Mouse (Mus musculus): ENCODE results near the gene Dph3.
"Not testable (repeated sequence)": the region's sequence is repeated elsewhere in the genome, so short reads cannot be mapped to it uniquely, and the experiment has no call there.

The Dph3 gene

DNA sequence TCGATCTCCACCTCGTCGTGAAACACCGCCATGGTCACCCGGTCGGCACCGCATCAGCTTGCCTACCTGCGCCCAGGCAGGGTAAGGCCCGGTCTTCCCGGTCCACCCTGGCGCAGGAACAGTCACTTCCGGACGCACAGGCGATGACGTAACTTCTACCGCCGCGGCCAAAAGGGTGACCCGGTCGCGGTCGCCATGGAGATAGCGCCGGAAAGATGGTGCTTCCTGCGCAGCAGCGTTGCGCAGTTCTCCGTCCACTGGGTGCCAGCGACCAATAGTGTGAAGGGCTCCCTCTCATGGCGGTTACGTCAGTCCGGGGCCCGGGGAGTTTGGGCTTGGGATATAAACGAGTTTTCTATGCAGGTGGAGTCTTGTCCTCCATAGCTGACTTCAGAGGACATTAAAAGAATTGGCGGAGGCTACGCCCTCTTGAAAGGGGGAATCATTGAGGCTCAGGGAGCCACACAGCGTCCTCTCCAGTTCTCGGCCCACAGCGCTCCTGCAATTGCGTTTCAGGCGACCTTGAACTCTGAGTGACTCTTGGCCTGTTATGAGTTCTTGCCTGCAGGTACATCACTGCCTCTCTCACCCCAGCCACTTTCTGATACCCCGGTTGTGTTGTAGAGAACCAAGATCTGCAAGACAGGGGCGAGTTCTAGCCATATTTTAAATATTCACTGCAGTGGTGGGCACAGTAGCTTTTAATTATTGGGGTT lies at the start of gene Dph3:
TSS of gene Dph3 (minus strand) at position 244 of the 716 bp plus-strand sequence.
- DNase-seq (ENCODE audit: low read depth, low spot score) = peak; percentile 96

- DNase-seq (ENCODE audit: low read depth, low spot score) = no peak
Measured at GRCm38 (mm10) chr14:32134293-32134692, 48.8 kb upstream of the Dph3 start.

DNA sequence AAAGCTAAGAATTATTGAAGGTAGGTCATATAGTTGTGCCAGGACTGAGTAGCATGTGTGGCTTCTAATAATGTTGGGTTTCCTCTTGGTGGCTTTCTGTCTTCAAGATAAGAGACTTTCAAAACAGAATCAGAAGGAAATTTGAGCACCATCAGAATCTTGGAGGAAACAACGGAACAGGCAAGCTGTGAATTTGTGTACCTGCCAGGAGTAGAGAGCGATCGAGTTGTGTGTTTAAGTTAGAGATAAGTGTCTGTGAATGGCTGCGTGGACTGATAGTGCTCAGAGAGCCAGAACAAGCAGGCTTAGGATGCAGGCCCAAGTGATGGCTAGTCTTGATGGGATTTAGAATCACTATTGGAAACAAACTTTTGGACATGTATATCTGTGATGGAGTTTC lies 46.3 kb upstream of the Dph3 start:
- no peak for DNase-seq (ENCODE audit: low read depth, low spot score)

DNA sequence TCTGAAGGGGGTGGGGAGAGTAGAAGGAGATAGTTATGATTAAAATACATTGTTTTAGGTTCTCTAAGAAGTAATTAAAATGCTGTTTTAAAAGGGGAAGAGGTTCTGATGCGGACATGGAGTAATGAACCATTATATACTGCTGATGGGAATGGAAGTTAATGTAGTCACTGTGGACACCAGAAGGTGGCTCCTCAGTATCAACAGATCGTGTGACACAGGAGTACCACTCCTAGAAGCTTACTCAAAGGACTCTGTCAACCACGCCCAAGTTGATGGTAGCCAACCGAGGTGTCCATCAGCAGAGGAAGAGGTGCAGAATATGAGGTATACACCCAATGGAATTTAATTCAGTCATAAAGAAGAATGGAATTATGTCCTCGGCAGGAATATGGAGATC lies 42.9 kb upstream of the Dph3 start:
- DNase-seq (ENCODE audit: low read depth, low spot score) = no peak

GRCm38 (mm10) chr14:32125256-32125655 lies 39.7 kb upstream of the Dph3 start:
- DNase-seq (ENCODE audit: low read depth, low spot score) = not testable (repeated sequence)

DNA sequence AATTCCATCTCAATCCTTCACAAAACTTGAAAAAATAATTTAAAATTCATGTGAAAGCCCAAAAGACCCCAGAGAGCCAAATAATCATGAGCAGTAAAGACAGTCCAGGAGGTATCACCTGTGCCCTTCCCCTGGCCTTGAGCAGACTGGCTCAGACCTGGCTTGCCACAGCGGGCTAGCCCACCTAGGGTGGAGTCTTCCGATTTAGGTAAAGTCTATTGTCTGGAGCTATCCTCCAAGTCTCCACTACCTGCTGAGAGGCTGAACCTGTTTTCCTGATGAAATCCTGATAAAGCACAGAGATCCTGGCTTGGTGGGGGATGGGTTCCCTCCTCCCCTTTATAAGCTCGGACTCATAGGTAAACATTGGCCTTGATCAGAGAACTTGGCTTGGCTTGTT lies 38.7 kb upstream of the Dph3 start:
- DNase-seq (ENCODE audit: low read depth, low spot score) = no peak

DNA sequence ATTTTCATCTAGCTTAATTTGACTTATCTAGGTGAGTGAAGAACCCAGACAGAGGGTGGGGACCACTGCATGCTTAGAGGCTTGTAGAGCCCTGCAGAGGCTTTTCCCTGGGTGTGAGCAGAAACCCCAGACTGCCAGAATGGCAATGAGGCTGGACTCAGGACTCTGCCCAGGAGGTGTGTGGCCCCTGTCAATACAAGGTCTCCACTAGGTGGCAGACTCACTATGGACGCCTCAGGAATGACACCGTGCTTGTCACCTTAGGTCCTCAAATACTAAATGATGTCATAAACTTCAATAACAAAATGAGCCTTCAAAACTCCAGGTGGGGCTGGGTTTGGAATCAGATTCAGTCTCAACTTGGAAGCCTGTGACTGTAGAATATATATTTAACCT lies 36.4 kb upstream of the Dph3 start:
- no peak for DNase-seq (ENCODE audit: low read depth, low spot score)

DNA sequence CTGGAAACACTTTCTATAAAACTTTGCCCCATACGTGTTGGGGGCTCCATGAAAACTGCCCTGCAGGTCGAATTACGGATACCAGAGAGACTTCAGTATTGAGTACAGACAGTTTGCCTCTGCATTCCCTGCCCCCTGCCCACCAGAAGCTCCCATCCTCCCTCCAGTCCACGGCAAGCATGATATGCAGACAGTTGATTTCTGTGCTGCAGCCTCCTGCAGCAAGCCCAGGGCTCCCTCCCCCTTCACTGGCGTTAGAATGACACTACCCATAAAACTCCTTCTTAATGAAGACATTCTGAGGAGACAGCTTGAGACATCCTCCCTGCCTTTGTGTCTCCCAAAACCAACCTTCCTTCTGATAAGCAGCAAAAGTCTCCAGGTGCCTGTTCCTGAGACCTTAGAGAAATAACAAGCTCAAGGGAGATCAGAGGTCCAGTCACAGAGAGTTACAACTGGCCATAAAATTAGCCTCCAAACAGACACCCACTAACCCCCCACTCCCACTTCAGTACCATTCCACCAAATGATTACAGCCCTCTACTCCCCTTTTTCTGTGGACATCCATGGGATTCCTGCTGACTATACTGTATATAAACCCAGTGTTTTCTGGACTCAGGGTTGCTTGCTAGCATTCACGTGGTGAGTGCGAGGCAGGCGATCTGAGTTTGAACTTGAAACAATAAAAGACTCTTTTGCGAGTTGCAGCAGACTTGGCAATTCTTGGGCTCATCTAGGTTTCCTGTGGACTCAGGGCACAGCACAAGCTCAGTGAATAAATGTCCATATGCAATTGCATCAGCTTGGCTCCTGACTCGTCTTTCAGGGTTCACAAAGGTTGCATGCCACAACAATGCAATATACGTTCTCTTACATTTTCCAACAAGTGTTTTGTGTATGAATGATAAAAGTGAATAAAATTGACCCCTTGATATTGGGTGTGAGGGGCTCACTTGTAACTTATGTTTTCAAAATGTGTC lies 35.7 kb upstream of the Dph3 start:
- DNase-seq (ENCODE audit: low read depth, low spot score) = no peak

GRCm38 (mm10) chr14:32112124-32112523 lies 26.6 kb upstream of the Dph3 start:
- DNase-seq (ENCODE audit: low read depth, low spot score) = not testable (repeated sequence)

DNA sequence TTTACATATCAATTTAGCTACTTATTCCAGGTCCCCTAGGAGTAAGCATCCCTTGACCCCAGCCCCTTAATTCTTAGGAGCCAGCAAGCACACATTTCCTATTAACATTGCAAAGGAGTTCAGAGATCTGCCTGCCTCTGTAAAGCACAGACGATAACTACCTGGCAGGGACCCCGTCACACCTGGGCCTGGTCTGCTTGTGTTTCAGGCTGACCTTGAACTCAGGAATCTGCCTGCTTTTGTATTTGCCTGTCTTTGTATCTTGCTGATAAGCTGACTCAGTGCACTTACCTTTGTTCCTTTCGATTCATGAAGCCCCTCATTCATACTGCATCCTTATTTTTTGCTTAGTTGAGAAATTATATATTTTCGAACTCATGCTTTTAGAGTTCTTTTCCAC lies 21.4 kb upstream of the Dph3 start:
- DNase-seq (ENCODE audit: low read depth, low spot score) = no peak

- DNase-seq (ENCODE audit: low read depth, low spot score) = no peak
Measured at GRCm38 (mm10) chr14:32105663-32106062, 20.1 kb upstream of the Dph3 start.

DNA sequence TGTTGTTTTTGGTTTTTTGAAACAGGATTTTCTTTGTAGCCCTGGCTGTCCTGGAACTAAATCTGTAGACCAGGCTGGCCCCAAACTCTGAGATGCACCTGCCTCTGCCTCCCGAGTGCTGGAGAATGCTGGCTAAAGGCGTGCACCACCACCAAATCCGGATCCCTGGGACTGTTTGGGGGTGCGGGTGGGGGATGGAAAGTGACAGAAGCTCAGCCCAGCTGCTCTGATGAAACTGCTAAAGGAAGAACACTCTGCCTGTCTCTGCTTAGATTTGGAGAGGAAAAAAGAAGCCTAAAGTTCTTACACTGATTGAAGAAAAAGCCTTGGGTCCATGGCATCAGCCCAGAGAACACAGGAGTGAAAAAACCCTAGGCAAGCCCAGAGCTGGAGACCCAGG lies 18.0 kb upstream of the Dph3 start:
- no peak for DNase-seq (ENCODE audit: low read depth, low spot score)

DNA sequence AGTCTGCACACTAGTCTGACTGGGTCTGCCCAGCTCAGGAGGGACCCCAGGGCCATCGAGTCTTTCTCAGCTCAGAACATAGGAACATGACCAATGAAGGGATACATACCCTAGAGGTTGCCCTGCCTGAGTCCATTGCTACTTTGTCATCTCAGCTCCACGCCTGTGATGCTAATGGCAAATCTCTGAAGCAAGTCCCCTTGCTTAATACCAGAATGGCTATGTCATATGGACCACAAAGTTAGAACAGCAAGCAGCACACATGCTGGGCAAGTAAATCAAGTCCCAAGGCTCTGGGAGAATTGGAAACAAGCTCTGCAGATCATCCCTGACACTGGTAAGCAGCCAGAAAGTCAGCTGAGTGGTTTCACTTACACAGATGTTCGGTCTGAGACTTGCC lies 13.4 kb upstream of the Dph3 start:
- DNase-seq (ENCODE audit: low read depth, low spot score) = no peak

- no peak for DNase-seq (ENCODE audit: low read depth, low spot score)
Measured at GRCm38 (mm10) chr14:32097691-32098090, 12.2 kb upstream of the Dph3 start.

- DNase-seq (ENCODE audit: low read depth, low spot score) = no peak
Measured at GRCm38 (mm10) chr14:32096740-32097139, 11.2 kb upstream of the Dph3 start.

DNA sequence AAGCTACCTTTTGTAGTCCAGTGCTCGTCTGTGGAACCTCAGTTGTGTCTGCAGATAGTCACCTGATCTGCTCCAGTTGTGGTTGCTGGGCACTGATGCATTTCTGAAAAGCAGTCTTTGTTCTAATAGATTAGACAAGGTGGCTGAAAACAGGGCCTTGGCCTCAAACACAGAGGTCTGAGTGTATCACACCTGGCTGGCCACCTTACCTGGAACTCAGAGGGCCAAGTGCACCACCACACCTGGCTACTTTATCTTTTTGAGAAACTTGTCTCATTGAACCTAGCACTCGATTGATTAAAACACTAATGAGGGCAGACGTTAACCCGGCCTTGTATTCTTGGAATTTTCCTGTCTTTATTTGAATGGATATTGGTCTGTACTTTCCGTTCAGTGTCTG lies 10.1 kb upstream of the Dph3 start:
- DNase-seq (ENCODE audit: low read depth, low spot score) = no peak

DNA sequence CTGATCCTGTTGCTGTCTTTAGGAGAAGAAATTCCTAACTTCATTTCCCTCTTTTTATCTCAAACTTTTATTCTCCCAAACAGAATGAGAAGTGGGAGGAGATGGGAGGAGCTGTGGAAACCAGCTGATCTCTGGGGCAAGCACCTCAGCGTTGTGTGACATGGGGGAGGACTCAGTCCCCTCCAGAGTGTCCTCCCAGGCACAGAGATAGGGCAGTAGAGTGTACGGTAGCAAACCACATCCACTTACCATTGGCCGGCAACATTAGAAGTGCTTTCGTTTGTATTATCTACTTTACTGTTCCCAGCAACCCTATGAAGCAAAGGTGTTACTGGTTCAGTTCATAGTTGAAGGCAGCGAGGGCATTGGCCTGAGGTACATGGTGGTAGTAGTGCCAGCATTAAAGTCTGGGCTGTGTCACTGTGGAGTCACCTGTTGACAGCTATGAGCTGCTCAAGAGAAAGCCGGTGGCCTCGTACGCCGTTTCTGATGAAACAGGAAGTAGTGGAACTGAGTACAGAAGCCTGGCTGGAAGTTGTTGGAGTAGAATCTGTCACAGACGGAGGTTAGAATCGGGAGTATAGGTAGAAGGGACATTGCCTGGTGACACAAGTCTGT lies 8.1 kb upstream of the Dph3 start:
- DNase-seq (ENCODE audit: low read depth, low spot score) = no peak

DNA sequence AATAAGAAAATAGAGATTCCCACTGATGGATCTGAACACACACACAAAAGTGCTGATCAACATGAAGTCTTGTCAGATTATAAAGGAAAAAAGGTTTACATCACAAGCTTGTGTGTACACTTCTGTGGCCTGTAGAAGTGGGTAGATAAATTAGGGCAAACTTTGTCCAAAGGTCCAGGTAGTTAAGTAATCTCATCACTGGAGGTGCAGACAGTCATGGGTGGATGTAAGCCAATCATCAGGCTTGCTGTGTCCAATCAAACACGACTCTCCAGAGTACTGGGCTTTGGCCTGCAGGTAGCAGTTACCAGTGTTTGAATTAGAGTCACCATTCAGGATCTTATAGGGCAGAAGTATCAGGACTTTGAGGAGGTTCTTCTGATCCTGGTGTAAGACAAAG lies 7.5 kb upstream of the Dph3 start:
- DNase-seq (ENCODE audit: low read depth, low spot score) = no peak

GRCm38 (mm10) chr14:32091704-32092103 lies 6.2 kb upstream of the Dph3 start:
- no peak for DNase-seq (ENCODE audit: low read depth, low spot score)

GRCm38 (mm10) chr14:32091124-32091523 lies 5.6 kb upstream of the Dph3 start:
- DNase-seq (ENCODE audit: low read depth, low spot score) = no peak

GRCm38 (mm10) chr14:32087584-32088248 lies 2.2 kb upstream of the Dph3 start:
- not testable (repeated sequence) for DNase-seq (ENCODE audit: low read depth, low spot score)

DNA sequence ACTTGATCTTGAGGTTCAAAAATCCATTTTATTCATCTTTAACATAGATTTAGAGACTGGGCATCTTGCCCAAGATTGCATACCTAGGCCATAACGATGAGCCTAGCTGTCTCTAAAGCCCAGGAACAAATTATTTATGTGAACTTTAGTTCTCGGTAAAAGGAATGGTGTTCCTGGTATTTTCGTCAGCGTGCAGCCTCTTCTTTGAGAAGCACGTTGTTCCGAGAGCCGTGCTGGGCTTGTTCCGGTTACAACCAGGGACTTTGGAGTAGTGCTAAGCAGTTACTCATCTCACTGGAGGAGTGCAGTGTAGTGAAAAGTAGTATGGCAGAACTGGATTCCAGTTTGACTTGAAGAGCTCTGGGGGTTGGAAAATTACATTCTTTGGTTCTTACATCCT lies 697 bp upstream of the Dph3 start:
- no peak for DNase-seq (ENCODE audit: low read depth, low spot score)

Data from telencephalon, adult 2 months (tissue).